Mouse (Mus musculus): ENCODE measurements at regions not wholly inside any gene's neighbourhood (a gene's known extent, or its start where the extent isn't known, plus 50 kb on each side); places are given as distances from the start of the nearest gene placed in this dataset.
"Not testable (repeated sequence)": the region's sequence is repeated elsewhere in the genome, so short reads cannot be mapped to it uniquely, and the experiment has no call there.

DNA sequence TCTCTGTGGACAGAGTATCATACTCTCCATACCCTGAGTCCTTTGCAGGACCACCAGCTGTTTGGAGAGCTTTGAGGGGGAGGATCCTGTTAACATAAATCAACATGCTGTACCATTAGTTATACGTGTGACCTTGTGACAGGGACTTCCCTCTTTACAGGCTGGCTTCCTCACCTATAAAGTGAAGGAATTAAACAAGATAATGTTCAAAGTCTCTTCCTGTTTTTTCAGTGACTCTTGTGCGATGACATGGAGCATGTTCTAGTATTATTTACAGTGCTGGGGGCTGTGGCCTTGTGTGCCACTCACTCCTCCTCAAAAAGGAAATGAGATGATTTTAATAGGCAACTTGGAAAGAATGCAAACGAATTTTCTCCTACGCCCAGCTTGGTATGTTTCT lies 182.1 kb upstream of the Meox2 start:
- DNase-seq (ENCODE audit: low spot score) = no peak

DNA sequence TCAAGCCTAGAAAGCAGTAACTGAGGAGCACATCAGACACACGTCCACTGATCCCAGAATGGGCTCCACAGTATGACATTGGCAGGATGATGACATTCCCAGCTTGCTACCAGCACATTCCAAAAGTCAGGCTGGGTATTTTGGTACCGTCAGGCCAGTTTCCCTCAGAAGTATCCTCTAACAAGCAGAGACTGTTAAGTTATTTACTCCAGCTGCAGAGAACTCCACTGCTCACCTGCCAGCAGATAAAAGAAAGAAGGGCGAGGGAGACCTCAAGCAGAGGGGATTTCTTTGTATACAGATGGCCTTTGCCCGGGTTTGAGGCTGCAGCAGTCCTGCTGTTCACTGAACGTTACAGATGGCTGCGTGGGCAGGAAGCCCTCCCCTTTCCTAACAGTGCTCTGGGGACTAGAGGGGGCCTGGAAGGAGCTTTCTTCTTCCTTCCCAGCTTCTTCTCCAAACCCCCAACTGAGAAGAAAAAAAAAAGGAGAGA lies 175.2 kb upstream of the Meox2 start:
- DNase-seq (ENCODE audit: low spot score) = peak; percentile 44

DNA sequence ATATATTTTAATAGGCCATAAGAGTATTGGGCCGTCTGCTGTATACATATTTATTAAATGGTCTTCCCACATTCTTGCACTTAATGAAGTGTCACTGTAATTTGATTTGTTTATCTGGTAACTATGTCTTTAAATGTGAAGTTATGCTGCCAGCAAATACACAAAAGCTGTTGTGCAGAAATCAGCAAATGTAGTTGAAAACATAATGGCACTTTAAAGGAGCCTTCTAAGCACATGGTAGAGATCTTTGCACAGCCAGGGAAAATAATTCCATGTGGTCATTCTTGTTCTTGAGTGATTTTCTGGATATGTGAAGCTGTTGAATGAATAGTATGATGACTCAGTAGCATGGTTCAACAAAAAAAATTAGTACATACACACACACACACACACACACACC lies 164.4 kb upstream of the Meox2 start:
- no peak for DNase-seq (ENCODE audit: low spot score)

DNA sequence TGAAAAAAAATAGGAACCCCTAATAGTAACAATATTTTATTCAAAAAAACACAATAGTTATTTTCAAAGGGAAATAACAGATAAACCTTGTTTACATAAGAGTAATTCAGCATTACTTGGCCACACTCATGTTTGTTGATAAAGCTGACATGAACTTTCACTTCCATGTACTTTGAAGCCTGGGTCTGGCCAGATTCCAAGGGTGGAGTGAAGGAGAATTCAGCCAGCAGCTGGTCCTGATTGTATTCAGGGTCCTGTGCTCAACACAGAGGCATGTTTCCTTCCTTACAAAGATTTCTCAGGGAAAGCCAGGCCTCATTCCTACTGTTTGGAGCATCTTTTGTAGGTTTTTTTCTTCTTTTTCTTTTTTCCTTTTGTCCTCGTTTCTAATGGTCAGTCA lies 162.4 kb upstream of the Meox2 start:
- DNase-seq (ENCODE audit: low spot score) = no peak

DNA sequence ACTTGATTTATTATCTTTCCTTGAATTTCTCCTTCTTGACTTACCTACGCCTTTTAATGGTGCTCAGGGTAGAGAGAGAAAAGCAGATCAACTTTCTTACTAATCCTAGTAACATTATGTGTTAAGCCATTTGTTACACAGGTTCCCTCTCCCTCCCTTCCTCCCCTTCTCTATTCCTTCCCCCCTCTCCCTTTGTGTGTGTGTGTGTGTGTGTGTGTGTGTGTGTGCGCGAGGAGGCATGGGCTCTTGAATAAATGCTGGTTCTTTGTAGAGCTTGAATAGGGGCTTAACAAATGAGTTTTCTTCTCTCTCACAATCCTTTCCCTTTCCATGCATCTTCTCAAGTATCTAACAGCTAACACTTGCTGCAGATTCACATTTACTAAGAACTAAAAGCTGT lies 160.4 kb upstream of the Meox2 start:
- DNase-seq (ENCODE audit: low spot score) = no peak

DNA sequence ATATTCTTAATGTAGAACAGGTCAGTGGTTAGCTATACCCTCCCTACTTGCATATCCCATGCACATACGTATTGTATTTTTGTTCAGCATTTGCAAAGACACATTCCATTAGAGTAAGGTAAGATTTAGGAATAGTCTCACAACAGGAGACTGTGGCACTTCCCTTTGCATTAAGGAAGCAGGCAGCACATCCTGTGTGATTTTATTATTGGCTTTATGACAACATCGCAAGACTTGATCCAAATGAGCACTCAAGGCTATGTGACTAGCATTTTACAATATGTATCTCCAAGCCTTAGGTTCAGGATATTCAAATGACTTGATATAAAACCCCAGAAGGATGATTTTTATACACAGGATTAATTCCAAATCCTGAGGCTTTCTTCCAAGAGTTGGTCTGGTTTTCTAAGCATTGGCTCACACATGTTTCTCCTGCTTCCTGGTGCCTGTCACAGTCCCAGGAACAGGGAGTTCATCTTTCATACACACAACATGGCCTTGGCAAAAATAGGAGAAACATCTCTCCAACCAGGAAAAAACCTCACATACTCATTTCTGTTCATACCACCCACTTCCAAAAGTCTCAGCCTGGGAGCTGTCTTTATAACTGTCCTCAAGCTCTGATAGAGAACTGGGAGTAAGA lies 159.1 kb upstream of the Meox2 start:
- no peak for DNase-seq (ENCODE audit: low spot score)

DNA sequence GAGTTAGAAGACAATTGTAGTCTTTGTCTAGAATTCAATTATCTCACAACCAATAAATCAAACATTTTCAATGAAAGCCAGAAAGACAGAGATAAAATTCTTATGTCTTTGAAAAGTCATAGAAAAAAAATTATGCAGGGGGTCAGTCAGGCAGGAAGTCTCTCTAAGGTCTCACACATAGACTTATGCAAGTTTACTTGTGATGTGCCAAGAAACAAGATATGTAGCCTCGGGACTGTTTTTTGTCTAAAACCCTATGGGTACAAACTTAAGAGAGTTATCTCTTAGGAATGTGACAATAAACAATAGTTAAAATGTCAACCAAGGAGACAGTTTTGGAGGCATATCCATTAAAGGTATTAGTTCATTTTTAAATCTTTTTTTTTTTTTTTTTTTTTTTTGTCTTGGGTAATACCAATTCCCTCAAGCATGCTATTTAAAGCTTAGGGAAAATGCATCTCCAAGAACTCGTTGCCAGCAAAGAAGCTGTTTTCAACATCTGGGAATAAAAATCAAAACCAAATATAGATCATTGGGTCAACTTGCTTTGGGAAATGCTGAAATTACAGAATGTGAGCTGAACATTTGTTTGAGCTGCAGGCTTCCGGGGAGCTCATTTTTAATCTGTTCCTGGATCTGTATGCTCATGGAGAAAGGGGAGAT lies 133.8 kb upstream of the Meox2 start:
- DNase-seq (ENCODE audit: low spot score) = no peak

DNA sequence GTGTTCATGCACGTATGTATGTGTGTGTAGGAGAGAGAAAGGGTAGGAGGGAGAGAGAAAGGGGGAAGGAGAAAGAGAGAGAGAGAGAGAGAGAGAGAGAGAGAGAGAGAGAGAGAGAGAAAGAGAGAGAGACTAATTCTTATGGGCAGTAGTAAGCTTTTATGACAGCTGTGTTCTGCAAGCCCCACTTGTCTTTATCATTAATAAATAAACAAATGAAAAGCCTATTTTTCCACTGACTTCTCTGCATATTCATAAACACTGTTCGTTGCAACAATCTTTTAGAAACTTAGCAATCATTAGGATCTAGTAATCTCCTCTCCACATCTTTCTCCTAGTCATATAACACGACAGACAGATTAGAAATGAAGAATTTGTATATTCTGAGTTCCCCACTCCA lies 131.2 kb upstream of the Meox2 start:
- DNase-seq (ENCODE audit: low spot score) = no peak

DNA sequence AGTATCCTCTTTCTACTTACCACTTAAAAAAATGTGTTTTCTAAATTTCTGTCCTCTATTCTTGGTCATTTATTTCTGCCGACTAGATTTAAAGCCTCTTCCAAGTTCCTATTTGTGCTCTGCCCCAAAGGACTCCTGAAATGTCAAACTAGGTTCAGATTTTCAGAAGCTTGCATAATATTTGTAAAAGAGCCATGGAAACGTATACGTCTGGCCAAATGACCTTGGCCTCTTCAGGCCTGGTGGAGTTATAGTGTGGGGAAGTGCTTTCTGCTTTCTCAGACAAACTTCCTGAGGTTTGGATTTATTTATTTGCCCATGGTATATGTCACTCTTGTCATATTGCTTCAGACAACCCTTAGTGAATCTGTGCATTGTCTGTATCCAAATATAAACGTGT lies 117.2 kb upstream of the Meox2 start:
- no peak for DNase-seq (ENCODE audit: low spot score)

DNA sequence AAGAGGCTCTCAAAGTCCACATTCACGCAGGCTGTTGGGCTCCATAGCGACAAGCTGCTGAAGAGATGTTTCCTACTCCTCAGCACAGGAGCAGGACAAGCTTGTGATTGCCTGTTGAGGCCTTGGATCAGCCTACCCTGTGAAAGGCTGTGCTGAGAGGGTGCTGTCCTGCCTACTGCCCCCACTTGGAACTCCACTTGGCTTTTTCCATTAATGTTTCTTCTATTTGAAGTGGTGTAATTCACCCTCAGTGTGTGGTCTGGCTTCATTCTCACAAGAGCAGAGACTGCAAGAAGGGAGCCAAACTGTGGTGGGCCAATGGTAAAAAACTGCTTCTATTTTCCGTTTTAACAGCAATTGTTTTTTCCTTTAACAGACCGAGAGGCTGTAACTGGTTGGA lies 116.4 kb upstream of the Meox2 start:
- no peak for DNase-seq (ENCODE audit: low spot score)

DNA sequence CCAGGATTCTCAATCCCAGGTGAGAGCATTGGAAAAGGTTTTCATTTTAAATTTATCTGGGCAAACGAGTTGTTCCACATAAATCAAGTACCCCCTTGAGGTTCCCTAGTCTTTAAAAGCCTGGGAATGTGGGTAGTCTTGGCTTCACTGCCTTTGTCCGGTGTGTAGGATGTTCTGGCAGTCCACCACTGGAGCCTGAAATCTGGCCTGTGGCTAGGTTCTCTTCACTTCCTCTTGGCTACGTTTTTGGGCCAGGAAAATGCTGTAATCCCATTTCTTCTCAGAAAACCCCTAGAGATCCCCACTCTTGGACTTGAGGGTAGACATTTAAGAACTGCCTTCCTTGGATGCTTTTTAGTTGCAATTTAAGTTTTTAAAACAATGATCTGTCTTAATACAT lies 106.9 kb upstream of the Meox2 start:
- no peak for DNase-seq (ENCODE audit: low spot score)

DNA sequence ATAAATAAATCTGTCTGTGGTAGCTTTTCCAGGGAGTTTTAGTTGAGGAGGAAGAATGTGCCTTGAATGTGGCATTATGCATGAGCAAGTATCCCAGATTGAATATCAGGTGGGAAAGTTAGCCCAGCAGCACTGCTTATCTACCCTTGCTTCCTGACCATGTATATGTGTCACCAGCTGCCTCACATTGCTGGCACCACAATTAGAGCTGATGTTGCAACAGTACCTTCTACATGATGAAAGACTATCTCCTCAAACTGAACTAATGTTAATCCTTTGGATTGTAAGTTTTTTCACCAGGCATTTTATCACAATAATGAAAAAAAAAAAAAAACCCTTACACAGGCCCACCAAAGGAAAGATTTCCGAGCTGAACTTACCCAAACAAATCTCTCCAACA lies 103.1 kb upstream of the Meox2 start:
- no peak for DNase-seq (ENCODE audit: low spot score)

DNA sequence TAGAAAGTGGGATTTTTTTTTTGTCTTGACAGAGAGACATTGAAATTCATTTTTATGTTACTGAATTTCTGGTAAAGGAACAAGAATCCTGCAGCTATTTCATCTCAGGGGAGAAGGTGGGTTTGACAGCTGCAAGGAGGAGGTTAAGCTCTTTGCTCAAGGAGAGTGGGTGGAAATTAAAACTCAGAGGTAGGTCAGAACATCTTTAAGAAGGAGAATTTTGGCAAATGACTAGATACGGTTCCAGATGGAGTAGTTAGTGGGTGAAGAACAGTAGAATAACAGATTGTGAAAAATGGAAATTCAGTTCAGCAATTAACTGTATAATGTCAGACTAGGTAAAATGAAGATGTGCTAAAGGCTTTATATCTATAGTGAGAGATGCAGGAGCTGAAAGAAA lies 98.0 kb upstream of the Meox2 start:
- DNase-seq (ENCODE audit: low spot score) = no peak

DNA sequence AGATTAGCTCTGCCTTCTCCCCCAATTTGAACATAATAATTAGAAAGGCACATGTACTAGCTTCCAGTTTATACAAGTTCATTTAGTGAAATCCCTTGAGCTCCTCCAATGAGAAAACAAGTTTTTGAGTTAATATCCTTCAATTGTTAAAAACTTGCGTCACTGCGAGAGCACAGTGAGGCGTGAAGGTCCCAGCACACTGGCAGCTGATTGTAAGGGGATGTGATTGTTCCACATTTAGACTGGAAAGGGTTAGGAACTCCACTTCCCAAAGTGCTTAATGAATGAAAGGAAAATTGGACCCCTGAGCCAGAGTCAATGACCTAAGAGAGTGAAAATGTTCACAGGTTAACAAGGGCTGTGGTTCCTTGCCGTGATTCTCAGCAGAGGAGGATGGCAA lies 93.9 kb upstream of the Meox2 start:
- no peak for DNase-seq (ENCODE audit: low spot score)

DNA sequence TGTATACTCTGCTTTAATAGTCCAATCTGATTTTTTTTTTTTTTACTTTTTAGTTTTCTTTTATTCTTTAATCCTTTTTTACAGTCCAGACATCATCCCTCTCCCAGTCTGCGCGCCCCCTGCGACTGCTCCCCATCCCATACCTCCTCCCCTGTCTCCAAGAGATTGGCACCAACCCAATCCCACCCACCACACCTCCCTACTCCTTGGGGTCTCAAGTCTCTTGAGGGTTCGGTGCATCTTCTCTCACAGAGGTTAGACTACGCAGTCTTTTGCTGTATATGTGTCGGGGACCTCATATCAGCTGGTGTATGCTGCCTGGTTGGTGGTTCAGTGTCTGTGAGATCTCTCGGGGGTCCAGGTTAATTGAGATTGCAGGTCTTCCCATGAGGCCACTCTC lies 93.4 kb upstream of the Meox2 start:
- not testable (repeated sequence) for DNase-seq (ENCODE audit: low spot score)

DNA sequence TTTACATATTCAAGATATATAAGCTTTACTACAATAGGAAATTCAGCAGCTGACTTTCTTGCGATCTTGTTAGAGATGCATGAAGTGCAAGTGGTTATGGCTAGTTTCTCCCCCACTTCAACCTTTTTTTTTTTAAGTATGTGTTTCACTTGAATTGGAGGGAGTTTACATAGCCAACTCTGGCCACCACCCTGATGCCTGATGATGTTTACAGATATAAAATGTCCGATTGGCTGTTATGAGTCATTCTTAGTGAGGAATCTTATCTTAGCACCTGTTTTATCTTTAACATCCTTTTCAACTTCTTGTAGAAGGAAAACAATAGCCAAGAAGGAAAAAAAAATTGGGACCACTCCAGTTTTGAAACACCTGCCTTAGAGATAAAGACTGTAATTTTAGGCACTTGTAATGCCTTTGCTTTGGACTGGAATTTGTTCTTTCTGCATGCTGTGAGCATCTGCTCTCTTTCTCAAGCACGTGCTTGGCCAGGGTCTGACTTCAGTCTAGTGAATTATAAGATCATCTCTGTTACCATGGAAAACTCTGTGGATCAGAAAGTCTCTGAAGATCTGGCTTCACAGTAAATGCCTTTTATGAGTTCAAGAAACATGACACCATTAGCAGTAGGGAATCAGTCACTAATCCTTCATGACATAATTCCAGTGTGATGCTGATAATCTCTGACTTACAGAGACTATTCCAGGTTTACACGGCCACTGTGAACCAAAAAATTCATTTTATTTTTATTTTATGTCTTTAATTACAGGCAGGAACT lies 92.7 kb upstream of the Meox2 start:
- DNase-seq (ENCODE audit: low spot score) = no peak

DNA sequence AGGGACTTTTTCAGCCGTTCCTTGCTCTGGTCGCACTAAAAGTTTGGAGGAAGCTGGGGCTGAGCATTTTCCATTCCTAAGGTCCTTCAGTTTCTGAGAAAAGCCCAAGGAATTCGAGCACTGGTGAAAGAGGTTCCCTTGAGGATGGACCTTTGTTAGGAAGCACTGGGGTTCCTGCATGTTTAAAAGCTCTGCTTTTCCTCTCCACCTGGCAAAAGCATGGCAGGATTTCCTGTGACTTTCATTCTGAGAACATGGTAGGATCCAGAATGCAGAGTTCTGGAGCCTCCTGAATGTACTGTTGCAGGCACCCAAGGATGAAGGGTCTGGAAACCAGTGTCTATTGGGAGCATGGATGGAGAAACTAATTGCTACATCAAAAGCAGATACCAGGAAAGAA lies 61.1 kb upstream of the Meox2 start:
- DNase-seq (ENCODE audit: low spot score) = no peak

DNA sequence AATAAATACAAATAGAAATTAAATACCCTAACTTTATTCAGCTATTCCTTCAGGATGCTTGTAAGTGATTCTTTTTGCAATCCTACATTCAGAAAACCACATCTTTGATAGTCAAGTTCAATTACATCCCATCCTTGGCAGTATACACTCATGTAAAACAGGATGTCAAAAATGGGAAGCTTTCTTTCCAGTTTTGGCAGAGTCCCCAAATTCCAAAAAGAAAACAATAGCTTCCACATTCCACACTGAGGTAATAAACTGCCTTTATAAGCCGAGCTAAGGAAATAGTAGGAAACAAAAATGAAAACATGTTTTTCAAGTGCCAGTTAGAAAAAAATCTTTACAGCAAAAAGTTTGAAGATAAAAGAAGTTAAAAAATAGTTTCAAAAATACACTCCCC lies 57.7 kb upstream of the Meox2 start:
- DNase-seq (ENCODE audit: low spot score) = no peak

DNA sequence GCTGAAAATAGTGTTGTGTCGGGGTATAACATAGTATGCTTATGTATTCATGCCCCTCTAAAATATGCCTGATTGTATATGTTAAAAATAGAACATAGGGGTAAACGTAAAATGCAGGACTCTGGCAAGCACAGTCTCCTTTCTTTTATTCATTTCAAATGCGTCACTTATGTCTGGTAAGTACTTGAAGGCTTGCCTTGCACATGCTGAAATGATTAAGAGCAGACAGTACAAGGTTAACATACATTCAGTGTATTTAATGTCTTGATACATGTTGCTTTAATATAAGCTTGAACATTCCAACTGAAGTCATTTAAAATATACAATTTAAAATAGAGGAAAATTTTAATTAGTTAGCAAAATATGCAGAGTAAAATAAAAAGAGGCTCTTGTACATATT lies 50.9 kb upstream of the Meox2 start:
- DNase-seq (ENCODE audit: low spot score) = no peak
